Mouse (Mus musculus) megakaryocyte, embryonic 14.5 days (primary cell): Measurements from ENCODE around the gene Ovca2.
A peak's percentile ranks its signal among the peaks of the same experiment; 100 is the strongest.

Experiments used
- FLI1 ChIP-seq: IDR thresholded peaks from 2 replicates; pipeline ENCODE4 v1.6.1; 2012; ENCODE audit warnings: low read length, inconsistent platforms, mixed read lengths
- GATA1 ChIP-seq: IDR thresholded peaks from 3 replicates; pipeline ENCODE4 v1.6.1; 2012; ENCODE audit warnings: mixed read lengths, low read length, inconsistent platforms, borderline replicate concordance

DNA sequence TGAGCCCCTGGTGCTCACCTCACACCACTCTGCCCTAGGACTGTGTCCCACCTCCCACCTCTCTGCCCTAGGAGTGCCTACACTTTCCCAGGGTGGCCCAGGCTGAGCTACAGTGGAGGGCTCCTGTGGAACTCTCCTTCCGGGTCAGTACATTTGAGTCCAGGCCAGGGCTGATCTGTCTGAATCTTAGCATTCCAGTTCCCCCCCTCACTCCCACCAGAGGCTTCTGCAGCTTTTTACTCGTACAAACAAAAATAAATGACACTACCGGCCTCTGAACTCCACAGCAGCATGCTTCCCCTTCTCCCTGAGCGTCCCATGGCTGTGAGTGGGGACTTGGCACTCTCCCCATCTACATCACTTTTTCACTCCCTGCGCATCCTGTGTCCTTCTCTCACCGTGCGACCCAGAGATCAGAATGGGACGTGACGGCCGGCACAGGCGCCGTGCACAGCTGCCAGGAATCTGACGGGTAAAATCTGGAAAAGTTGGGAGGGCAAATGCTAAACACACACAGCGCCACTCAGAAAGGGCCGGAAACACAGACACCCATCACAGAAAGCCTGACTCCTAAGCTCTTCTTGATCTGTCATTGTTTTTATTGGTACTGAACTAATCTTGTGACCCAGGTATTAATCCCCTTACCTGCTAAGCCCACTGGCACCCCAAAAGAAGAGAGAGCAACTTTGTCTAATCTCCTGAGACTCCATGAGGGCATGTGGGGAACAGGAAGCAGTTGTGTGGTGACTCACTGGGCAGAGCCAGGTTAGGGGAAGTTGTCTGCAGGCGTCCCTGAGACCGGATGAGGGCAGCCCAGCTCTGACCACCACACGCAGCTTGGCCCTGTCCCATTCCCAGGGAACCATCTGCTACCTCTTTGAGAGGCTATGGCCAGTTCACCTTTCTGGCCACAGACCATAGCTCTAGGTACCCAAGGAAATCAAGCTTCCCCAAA is 25.8 kb downstream of the Ovca2 start:
- TF ChIP-seq GATA1 (no peak), FLI1 (0 out of 2 replicates have a peak, but pooled peaks have one; percentile 11)
